Mouse (Mus musculus): Measurements from ENCODE around the gene Cldn14. TPM values are rescaled to one million over a fixed set of nuclear protein-coding genes. Genes with fewer than 3 reads are reported as not detected.
"Not testable (repeated sequence)": the region's sequence is repeated elsewhere in the genome, so short reads cannot be mapped to it uniquely, and the experiment has no call there.

Cldn14 gene
- total and polyA plus RNA-seq, 3 experiments: not detected

- 87% methylated on average over 6 of the region's 6 CpGs for WGBS
- TF ChIP-seq CTCF (IDR thresholded peaks at IDR 0.05) (no peak), EP300 (IDR thresholded peaks at IDR 0.05; ENCODE audit: insufficient read depth, low read depth, low read length) (no peak), POLR2A (IDR thresholded peaks at IDR 0.05; ENCODE audit: insufficient read depth, low read depth, low read length) (no peak)
- no peaks in the 10 kb centered on the region for H3K4me1 ChIP-seq (ENCODE audit: control insufficient read depth, insufficient read depth, low read length)
- no peak overlapping the region for H3K4me3 ChIP-seq
- H3K27ac ChIP-seq: no peak overlapping the region
- H3K36me3 ChIP-seq (ENCODE audit: control insufficient read depth, insufficient read depth, low read length): no peaks in the 10 kb centered on the region
- H3K9ac ChIP-seq (ENCODE audit: low read depth, low read length): no peak overlapping the region
- H3K27me3 ChIP-seq (ENCODE audit: control insufficient read depth, insufficient read depth, low read length): no peaks in the 10 kb centered on the region
- no peaks in the 10 kb centered on the region for H3K79me2 ChIP-seq (replicated peaks; ENCODE audit: control insufficient read depth, insufficient read depth, low read length)
- no peak for DNase-seq
- intact Hi-C loops (cut with DNase I): no loop called here
These were observed 7.3 kb downstream of the Cldn14 start for GRCm38 (mm10) chr16:94001366-94001765.

- H3K4me1 ChIP-seq (ENCODE audit: control insufficient read depth, insufficient read depth, low read length): no peaks in the 10 kb centered on the region
- no peak overlapping the region for H3K4me3 ChIP-seq
- no peak overlapping the region for H3K9ac ChIP-seq (ENCODE audit: low read depth, low read length)
- TF ChIP-seq CTCF (IDR thresholded peaks at IDR 0.05) (no peak), POLR2A (IDR thresholded peaks at IDR 0.05; ENCODE audit: insufficient read depth, low read depth, low read length) (no peak), EP300 (IDR thresholded peaks at IDR 0.05; ENCODE audit: insufficient read depth, low read depth, low read length) (no peak)
- WGBS: 52% methylated on average over 5 of the region's 5 CpGs
- no peaks in the 10 kb centered on the region for H3K27me3 ChIP-seq (ENCODE audit: control insufficient read depth, insufficient read depth, low read length)
- no peak for DNase-seq
- H3K36me3 ChIP-seq (ENCODE audit: control insufficient read depth, insufficient read depth, low read length): no peaks in the 10 kb centered on the region
- H3K27ac ChIP-seq: no peak overlapping the region
- H3K79me2 ChIP-seq (replicated peaks; ENCODE audit: control insufficient read depth, insufficient read depth, low read length): no peaks in the 10 kb centered on the region
- intact Hi-C loops (cut with DNase I): no loop called here
These were observed 9.7 kb downstream of the Cldn14 start for GRCm38 (mm10) chr16:93998895-93999294.

GRCm38 (mm10) chr16:93983576-93983975, 25.1 kb downstream of the Cldn14 start:
- intact Hi-C loops (cut with DNase I): no loop called here
- H3K9ac ChIP-seq (ENCODE audit: low read depth, low read length): no peak overlapping the region
- WGBS: 68% methylated on average over 9 of the region's 9 CpGs
- TF ChIP-seq EP300 (IDR thresholded peaks at IDR 0.05; ENCODE audit: insufficient read depth, low read depth, low read length): no peak
- TF ChIP-seq POLR2A (IDR thresholded peaks at IDR 0.05; ENCODE audit: insufficient read depth, low read depth, low read length): no peak
- TF ChIP-seq CTCF (IDR thresholded peaks at IDR 0.05): no peak
- no peak overlapping the region for H3K27ac ChIP-seq
- H3K36me3 ChIP-seq (ENCODE audit: control insufficient read depth, insufficient read depth, low read length): no peaks in the 10 kb centered on the region
- H3K79me2 ChIP-seq (replicated peaks; ENCODE audit: control insufficient read depth, insufficient read depth, low read length): no peaks in the 10 kb centered on the region
- H3K4me3 ChIP-seq: no peak overlapping the region
- no peak for DNase-seq
- H3K4me1 ChIP-seq (ENCODE audit: control insufficient read depth, insufficient read depth, low read length): no peaks in the 10 kb centered on the region
- no peaks in the 10 kb centered on the region for H3K27me3 ChIP-seq (ENCODE audit: control insufficient read depth, insufficient read depth, low read length)

- H3K27ac ChIP-seq: no peak overlapping the region
- intact Hi-C loops (cut with DNase I): no loop called here
- 75% methylated on average over 11 of the region's 11 CpGs for WGBS
- no peaks in the 10 kb centered on the region for H3K4me1 ChIP-seq (ENCODE audit: control insufficient read depth, insufficient read depth, low read length)
- no peaks in the 10 kb centered on the region for H3K36me3 ChIP-seq (ENCODE audit: control insufficient read depth, insufficient read depth, low read length)
- no peaks in the 10 kb centered on the region for H3K27me3 ChIP-seq (ENCODE audit: control insufficient read depth, insufficient read depth, low read length)
- no peak for DNase-seq
- H3K4me3 ChIP-seq: no peak overlapping the region
- no peak overlapping the region for H3K9ac ChIP-seq (ENCODE audit: low read depth, low read length)
- H3K79me2 ChIP-seq (replicated peaks; ENCODE audit: control insufficient read depth, insufficient read depth, low read length): no peaks in the 10 kb centered on the region
- no peak for TF ChIP-seq POLR2A (IDR thresholded peaks at IDR 0.05; ENCODE audit: insufficient read depth, low read depth, low read length)
- no peak for TF ChIP-seq EP300 (IDR thresholded peaks at IDR 0.05; ENCODE audit: insufficient read depth, low read depth, low read length)
These were observed 26.3 kb downstream of the Cldn14 start for GRCm38 (mm10) chr16:93982341-93982740.

- TF ChIP-seq EP300 (IDR thresholded peaks at IDR 0.05; ENCODE audit: insufficient read depth, low read depth, low read length) (no peak), POLR2A (IDR thresholded peaks at IDR 0.05; ENCODE audit: insufficient read depth, low read depth, low read length) (no peak), CTCF (IDR thresholded peaks at IDR 0.05) (no peak)
- H3K36me3 ChIP-seq (ENCODE audit: control insufficient read depth, insufficient read depth, low read length): no peaks in the 10 kb centered on the region
- H3K27me3 ChIP-seq (ENCODE audit: control insufficient read depth, insufficient read depth, low read length): no peaks in the 10 kb centered on the region
- DNase-seq: no peak
- intact Hi-C loops (cut with DNase I): no loop called here
- WGBS: 66% methylated on average over 15 of the region's 15 CpGs
- no peaks in the 10 kb centered on the region for H3K79me2 ChIP-seq (replicated peaks; ENCODE audit: control insufficient read depth, insufficient read depth, low read length)
- no peaks in the 10 kb centered on the region for H3K4me1 ChIP-seq (ENCODE audit: control insufficient read depth, insufficient read depth, low read length)
- H3K27ac ChIP-seq: no peak overlapping the region
- H3K9ac ChIP-seq (ENCODE audit: low read depth, low read length): no peak overlapping the region
- no peak overlapping the region for H3K4me3 ChIP-seq
These were observed 27.3 kb downstream of the Cldn14 start for GRCm38 (mm10) chr16:93981190-93981841.

GRCm38 (mm10) chr16:93980338-93980737, 28.3 kb downstream of the Cldn14 start:
- H3K79me2 ChIP-seq (replicated peaks; ENCODE audit: control insufficient read depth, insufficient read depth, low read length); H3K27ac ChIP-seq; H3K27me3 ChIP-seq (ENCODE audit: control insufficient read depth, insufficient read depth, low read length); intact Hi-C loops (cut with DNase I); H3K4me3 ChIP-seq; DNase-seq; H3K9ac ChIP-seq (ENCODE audit: low read depth, low read length); H3K4me1 ChIP-seq (ENCODE audit: control insufficient read depth, insufficient read depth, low read length); H3K36me3 ChIP-seq (ENCODE audit: control insufficient read depth, insufficient read depth, low read length): not testable (repeated sequence)
- 49% methylated on average over 3 of the region's 3 CpGs for WGBS

Measured in heart, adult 2 months (tissue).